Mouse (Mus musculus): ENCODE results near the gene Gsta2.

- no peak for TF ChIP-seq POLR2A (IDR thresholded peaks at IDR 0.05; ENCODE audit: low read depth, low read length)
- TF ChIP-seq CTCF (IDR thresholded peaks at IDR 0.05; ENCODE audit: extremely low read depth, insufficient read depth, insufficient read length, insufficient replicate concordance) = no peak
These were observed 36.1 kb downstream of the Gsta2 start for GRCm38 (mm10) chr9:78319499-78319898.

All from spleen, adult 2 months (tissue).